Mouse (Mus musculus) embryo, embryonic 11 days (tissue): ENCODE data around the gene 2410015M20Rik.
"Not testable (repeated sequence)": the region's sequence is repeated elsewhere in the genome, so short reads cannot be mapped to it uniquely, and the experiment has no call there.

ENCODE experiments used
- DNase-seq: peaks from one replicate; pipeline ENCODE4 v3.0.0-alpha.2; 2015

Gene 2410015M20Rik

DNA sequence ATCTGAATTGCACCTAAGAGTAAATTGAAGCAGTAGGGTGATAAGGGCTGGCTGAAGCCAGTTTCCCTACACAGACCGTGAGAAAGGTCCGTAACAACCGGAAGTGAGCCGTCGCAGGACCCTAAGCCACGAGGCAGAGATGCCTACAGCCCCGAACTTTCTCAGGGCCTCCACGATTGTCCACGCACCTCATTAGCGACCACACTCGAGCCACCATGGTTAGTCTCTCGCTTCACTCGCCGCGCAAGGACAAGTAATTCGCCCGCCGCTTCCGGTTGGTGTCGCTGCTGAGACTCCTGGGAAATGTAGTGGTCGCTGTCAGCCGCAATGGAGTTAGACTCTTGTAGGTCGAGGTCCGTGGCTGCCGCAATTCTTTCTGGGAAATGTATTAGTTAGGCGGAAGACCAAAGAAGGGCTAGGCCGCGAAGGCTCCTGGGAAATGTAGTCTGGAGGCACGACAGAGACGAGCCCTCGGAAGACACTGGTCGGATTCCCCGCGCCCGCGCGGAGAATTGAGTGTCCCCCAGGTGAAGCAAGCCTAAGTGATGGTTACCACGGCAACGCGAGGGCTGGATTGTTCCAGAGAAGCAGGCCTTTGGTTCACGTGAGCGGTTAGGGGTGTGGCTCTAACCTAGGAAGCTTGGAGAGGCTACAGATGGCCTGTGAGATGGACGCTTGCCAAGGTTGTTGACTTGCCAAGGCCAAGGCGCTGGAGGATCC is at the start of gene 2410015M20Rik:
2410015M20Rik (minus strand) TSS at position 320 of the 720 bp plus-strand sequence.
- peak; percentile 97 for DNase-seq

DNA sequence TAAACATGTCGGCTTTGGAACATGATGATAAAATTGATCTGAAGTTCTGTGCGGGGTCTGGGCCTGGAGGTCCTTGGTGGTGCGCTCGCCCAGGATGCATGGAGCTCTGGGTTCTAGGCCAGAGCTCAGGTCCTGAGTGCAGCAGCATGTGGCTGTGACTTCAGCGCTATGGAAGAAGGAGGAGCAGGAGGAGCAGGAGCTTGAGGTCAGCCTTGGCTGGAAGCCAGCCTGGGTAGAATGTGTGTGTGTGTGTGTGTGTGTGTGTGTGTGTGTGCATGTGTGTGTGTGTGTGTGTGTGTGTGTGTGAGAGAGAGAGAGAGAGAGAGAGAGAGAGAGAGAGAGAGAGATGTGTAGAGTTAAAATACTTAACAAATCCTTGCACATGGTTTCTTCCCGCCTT is 46.6 kb upstream of the 2410015M20Rik start:
- DNase-seq: no peak

DNA sequence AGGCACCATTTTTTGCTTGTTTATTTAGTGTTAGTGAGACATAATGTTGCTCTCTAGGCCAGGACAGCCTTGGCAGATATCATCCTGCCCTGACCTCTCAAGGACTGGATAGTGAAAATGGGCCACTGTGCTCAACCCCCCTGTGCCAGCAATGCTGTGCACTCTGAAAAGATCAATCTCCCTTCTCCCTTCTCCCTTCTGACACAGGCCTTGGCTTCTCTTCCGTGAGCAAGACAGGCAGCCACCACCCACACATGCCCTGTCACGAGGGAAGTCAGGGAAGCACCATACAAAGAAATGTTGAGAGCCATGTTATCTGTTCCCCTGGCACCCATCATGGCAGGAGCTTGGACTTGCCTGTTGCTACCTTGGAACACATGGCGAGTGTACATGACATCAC is 45.7 kb upstream of the 2410015M20Rik start:
- no peak for DNase-seq

DNA sequence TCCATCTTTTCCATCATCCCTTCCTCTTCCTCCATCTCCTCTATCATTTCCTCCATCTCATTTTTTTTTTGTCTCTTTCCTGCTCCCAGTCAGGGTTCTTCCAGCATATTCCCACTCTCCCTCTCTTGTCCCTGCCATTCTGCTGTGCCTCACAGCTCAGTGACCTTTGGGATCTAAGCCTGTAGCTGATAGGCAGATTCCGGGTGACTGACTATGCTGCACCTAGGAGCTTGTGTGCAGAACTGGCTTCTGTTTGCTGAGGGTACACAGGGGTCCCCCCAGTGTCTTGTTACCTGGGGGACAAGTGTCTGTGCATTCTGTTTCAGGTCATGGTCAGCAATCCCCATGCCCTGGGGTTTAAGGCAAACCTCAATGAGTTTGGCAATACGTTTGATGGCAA is 45.2 kb upstream of the 2410015M20Rik start:
- no peak for DNase-seq

DNA sequence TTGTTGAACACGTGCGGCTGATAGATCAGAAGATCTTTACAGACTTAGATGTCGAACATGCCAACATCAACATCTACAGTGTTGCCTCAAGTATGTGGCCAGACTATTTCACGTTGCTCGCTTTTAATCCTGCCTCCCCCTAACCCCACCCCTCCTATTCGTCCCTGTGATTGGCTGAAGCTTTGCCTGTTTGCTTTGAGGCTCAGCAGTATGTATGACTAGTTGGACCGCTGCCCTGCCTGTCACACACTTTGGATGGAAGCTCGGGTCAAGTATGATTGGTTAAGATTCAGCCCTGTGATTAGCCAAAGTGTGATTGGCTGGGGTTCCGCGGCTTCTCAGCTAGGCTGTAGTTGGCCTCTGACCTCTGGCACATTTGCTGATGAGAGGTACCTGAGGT is 42.2 kb upstream of the 2410015M20Rik start:
- peak; percentile 17 for DNase-seq

DNA sequence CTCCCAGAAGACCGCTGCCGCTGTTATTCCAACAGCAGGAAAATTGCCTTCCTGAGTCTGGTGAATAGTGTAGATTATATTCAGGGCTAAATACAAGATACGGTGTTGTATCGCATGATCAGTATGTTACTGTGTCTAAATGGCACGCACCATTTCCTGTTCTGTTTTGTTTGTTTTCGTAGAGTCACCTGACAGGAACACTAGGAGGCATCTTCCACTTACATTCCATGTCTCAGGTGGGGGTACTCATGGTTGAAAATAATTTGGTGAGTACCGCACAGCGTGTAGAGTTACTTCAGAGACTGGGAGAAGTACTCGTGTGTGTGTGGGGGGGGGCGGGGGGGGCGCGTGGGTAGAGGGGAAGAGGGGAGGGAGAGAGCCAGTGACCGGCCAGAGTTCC is 38.0 kb upstream of the 2410015M20Rik start:
- no peak for DNase-seq

DNA sequence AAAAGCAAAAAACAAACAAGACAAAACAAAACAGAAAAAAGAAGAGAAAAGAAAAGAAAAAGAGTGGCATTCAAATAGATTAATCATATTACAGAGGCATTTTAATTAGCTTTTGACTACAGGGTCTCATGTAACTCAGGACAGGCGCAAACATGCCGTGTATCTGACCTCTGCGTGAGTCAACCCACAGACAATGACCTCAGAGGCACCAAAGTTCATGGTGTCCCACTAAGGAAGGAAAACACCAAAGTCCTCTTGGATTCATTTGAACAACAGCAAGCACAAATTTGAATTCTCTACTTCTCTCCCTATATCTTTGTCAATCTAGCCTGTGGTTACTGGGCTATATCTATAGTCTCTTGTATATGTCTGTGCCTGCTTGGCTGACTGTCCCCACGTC is 33.7 kb upstream of the 2410015M20Rik start:
- DNase-seq: no peak

DNA sequence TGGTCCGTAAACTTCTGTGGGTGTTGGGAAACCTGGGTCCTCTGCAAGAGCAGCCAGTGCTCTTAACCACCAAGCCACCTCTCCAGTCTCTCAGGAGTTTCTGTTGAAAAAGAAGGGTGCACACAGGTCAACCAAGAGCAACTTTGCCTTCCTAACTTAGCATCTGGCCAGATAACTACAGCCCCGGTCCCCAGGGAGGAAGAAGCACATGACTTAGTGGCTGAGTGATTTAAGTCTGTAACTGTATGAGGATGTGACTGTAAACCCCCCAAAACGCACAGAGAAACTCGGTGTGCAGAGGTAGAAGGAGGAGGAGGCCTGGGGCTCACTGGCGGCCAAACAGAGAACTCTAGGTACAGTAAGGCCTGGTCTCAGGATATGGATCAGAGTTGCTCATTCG is 24.5 kb upstream of the 2410015M20Rik start:
- DNase-seq: no peak

DNA sequence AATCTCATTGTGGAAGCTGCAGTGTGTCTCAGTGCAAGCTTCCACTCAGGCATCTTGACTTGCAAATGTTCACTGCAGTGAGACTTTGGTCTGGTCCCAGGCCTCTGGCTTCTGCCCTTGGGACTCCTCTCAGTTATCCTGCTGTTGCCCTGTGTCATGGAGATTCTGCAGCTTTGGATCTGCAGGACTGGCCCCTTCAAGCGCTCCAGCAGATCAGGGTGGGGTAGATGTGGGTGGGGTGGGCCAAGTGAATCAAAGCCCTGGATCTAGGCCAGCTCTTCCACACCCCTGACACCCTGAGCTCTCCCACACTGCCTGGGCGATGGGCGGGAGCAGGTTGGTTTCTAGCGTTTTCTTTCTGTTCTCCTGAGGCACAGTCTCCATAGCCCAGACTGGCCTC is 22.2 kb upstream of the 2410015M20Rik start:
- no peak for DNase-seq

DNA sequence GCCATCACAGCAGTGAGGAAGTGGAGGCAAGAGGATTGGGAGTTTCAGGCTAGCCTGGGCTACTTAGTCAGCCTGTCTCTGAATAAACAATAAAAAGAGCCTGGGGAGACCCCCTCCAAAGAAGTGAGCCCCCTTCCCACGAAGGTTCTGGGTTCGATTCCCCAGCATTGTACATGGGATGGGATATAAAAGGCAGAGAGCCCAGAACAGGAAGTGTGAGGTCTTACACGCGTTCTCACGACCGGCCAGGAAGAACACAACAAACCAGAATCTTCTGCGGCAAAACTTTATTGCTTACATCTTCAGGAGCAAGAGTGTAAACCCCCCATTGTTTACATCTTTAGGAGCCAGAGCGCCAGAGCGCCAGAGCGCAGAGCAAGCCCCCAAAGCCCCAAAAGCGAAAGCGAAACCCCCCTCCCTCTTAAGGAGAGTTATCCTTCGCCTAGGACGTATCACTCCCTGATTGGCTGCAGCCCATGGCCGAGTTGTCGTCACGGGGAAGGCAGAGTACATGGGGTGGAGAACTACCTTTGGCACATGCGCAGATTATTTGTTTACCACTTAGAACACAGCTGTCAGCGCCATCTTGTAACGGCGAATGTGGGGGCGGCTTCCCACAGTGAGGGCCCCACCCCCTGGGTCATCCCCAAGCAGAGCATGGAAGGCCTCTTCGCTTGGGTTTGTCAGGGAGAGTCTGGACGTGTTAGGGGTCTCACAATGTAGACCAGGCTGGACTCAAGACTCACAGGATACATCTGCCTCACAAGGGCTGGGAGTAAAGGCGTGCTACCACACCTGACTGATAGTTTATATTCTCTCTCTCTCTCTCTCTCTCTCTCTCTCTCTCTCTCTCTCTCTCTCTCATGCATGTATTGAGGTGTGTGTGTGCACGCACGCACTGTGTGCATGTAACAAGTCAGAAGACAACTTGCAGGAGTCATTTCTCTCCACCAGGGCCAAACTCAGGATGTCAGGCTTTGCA is 20.5 kb upstream of the 2410015M20Rik start:
- DNase-seq: not testable (repeated sequence)

DNA sequence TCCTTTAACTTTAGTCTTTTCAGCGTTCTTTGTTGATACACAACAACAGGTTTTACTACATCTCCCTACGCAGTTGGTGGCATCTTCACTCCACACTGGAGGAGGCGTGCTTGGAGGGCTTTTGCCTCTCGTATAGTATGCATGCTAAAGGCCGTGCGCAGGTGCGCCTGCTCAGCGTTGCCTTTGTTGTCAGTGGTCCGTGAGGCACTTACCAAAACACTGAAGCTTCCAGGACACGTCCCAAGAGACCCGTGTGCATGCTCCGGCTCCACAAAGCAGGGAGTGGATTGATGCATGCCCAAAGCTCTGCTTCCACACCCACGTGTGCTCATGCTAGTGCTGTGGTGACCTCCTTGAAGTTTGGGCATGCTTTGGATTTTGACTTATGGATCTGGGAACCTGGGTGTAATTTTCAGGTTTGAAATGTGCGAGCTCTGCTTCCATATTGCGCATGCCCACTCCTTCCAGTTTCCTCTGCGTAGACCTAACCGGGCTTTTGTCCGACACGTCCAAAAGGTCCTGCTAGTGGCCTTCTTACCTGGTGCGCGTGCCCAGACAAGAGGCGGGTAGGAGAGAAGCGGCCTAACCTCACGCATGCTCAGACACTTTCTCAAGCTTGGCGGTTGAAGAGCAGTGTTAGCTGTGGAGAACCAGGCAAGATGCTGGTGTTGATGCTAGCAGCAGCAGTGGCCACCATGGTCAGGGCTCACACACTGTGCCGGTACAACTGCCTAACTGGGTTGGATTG is 18.1 kb upstream of the 2410015M20Rik start, which contains the start of gene Catsperd:
Catsperd (plus strand) TSS at position 614 of the 748 bp plus-strand sequence.
- peak; percentile 69 for DNase-seq

DNA sequence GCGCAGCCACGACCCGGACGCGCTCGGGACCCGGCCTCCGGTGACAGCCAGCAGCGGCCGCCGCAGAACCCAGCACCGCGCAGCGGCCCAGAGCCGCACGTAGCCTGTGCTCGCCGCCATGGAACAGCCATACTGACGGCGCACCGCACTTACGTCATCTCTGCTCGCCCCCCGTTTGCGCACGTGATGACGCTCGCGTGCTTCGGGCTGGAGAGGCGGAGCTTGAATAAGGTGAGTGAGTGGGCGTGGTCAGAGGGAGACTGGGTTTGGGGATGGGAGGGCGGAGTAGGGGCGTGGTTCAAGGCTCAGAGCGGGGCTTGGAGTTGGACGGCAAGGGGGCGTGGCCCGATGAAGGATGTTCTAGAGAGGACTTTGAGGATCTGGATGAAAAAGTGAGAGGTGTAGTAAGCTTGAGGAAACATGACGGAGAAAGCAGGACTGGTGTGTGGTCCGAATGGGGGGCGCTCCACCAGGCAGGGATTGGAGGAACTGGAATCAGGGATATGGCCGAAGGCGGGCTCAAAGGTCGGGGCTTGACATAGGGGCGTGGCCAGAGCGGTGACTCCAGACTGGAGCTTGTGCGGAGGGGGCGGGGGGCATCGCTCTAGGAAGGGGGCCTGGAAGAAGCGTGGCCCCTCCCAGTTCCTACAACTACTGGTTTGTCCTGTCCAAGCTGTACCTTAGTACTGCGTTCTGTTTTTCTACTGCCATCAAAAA is 17.3 kb upstream of the 2410015M20Rik start, which contains the start of gene Lonp1:
Lonp1 (minus strand) TSS at position 134 of the 717 bp plus-strand sequence.
- peak; percentile 100 for DNase-seq

DNA sequence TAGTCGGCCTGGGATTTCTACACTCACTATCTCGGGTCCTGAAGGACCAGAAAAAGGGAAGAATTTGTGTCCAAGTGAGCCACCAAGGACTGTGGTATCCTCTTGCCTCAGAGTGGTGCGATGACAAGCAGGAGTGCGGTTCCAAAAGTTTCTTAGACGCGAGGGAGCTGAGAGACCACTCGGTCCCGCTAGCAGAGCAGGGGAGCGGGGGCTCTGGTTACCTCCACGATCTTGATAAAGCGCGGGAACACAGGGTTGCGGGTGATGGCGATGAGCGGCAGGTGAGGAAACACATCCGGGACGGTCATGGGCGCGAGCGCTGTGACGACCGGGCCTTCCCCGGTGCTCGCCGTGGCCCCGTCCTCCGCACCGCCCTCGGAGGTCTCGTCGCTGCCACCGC is 16.7 kb upstream of the 2410015M20Rik start:
- DNase-seq: no peak

DNA sequence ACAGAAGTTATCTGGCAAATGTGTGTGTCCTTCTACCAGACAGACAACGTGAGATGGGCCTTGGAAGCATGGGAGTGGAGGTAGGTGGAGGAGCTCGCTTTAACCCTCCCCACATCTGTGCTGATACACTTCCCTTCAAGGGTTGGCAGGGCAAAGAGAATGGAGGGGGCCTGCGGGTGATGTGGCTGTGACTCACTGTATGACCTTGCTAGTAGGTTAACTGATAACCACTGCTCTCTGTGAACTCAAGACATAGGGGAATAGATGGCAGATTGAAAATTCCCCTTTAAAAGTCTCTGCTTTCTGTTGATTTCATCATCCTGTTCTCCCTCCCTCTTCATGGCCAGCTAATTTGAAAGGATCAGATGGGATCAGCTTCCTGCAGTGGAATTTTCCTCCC is 15.9 kb upstream of the 2410015M20Rik start:
- no peak for DNase-seq

DNA sequence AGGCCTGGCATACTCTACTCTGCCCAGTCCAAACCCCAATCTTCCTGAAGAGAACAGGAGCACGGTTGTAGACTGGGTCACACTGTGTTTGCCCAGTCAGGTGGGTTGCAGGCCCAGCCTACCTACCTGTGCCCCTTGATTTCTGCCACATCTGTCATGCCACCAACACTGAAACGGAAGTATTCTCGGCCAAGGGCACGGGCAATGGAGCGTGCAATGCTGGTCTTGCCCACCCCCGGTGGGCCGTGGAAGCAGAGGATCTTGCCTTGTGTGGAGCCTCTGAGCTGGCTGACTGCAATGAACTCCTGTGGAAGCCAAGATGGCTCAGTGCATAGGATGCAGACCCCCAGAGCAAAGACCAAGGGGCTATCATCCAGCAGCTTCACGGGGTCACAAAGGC is 8.1 kb upstream of the 2410015M20Rik start:
- no peak for DNase-seq

DNA sequence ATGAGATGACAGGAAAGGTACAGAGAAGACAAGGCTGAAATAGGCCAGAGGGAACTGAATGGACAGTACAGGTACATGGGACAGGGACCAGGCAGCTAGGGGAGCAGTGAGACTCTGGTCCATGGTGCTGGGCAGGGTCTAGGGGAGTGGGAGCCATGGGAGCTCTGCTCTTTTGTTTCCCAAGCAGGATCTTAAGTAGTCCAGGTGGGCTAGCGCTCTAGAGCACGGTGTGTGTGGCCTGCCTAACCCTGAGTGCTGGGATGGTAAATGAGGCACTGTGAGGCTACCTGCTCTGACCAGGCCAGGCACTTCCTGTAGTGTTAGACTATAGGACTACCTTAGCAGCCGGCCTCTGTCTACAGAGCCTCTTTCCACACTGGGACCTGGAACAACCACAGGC is 7.2 kb upstream of the 2410015M20Rik start:
- no peak for DNase-seq

DNA sequence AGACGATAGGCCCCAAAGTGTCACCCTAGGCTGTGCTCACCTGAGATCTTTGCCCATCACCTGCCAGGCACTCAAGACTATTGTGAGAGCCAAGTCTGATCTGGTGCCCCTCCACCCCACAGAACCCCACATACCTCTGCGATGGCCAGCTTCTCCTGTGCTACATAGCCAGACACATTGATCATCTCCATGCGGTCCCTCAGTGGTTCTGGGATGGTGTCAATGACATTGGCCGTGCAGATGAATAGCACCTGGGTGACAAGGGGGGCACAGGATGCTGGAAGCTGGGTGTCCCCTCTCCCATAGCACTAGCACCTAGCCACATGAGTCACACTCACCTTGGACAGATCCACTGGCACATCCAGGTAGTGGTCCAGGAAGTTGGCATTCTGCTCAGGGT is 6.2 kb upstream of the 2410015M20Rik start:
- DNase-seq: no peak

DNA sequence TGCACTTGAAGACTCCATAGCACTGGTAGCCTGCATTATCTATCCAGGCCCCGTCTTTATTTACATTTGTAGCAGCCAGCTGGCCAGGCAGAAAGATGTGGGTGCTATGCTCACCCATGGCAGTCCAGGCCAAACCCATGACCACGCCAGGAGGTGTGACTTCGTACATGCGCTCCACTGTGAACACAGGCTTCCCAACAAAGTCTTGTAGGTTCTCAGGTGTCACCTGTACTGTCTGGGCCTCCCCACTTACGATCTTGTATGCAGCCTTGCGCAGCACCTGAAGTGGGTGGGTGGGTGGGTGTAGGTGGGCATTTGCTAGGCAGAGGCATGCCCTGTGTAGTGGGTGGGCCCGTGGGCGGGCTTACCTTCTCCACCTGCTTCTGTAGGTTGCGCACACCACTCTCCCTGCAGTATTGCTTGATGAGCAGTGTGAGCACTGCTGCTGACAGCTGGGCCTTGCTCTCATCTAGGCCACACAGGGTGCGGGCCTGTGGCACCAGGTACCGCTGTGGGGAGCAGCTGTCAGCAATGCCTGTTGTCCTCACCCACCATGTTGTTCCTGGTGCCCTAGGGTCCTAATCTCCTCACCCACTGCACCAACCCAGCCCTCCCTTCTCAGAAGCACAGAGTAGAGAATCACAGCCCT is 5.7 kb upstream of the 2410015M20Rik start:
- DNase-seq: no peak

DNA sequence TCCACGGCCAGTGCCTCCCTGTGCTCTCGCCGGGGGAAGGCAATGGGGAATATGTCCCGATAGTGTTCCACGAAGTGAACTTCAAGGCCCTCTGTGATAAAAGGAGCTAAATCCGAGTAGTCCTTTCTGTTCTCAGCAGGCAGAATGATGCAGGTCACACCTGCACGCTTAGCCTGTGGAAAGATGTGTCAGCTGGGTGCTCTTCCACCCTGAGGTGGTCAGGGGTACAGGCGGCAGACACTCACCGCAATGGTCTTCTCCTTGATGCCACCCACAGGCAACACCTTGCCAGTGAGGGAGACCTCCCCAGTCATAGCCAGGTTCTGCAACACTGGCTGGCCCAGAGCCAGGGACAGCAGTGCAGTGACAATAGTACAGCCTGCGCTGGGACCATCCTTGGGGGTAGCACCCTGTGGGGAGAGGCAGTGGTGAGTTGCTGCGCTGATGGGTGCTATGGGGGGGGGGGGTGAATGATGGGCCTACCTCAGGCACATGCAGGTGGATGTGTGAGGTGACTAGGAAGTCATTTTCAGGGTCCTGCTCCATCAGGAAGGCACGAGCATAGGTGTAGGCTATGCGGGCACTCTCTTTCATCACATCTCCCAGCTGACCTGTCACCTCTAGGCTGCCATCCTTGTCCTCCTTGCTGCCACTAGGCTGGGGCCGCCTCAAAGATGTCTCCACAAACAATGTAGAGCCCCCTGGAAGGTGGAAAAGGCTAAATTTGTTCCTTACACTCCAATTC is 5.0 kb upstream of the 2410015M20Rik start:
- DNase-seq: no peak

DNA sequence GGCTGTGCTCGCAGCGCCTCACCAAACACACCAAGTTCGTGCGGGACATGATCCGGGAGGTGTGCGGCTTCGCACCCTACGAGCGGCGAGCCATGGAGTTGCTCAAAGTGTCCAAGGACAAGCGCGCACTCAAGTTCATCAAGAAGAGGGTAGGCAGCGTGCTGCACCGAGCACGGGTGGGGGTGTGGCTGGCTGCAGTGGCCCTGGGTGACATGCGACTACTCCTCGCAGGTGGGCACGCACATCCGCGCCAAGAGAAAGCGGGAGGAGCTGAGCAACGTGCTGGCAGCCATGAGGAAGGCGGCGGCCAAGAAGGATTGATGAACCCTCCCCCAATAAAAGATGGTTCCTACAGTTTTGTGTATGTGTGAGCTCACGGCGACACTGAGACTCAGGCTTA is 4.3 kb upstream of the 2410015M20Rik start:
- not testable (repeated sequence) for DNase-seq

DNA sequence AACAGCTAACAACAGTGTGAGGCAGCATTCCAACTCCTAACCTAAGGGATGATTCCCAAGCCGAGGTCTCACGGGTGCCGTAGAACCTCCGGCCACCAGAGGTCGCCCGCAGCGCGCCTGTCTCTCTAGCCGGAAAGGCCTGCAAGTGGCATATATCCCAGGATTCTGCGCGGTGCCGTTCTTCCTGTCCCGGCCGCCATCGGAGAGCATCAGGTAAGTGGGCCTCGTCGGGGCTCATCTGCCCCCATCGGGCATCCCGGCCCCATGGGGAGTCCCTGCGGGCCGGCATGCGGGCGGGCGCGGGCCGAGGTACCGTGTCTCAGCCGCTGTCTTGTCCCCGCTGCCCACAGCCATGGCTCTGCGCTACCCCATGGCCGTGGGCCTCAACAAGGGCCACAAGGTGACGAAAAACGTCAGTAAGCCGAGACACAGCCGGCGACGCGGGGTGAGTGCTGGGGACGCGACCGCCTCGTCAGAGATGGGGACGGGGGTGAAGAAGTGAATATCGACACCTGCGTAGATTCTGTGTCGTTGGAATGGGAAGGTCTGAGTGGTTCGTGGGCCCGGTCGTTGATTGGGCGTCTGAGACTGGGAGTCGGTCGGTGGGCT is 3.8 kb upstream of the 2410015M20Rik start, which contains the start of gene Rpl36:
Rpl36 (plus strand) TSS at position 181 of the 609 bp plus-strand sequence.
- DNase-seq: peak; percentile 93
